Mouse (Mus musculus) bone marrow, adult 2 months (tissue): ENCODE results near the gene Kiz.

Experiments
- CTCF ChIP-seq: fragments of 200-500 bp; IDR thresholded peaks from 2 replicates; pipeline ENCODE4 v1.5.1; 2011; ENCODE audit warnings: low read length, control low read depth; ENCODE audit not compliant: control insufficient read depth, insufficient read depth
- POLR2A ChIP-seq: fragments of 200-500 bp; IDR thresholded peaks from 2 replicates; pipeline ENCODE4 v1.6.1; 2011; ENCODE audit warnings: low read depth, mild to moderate bottlenecking, control low read depth, low read length, borderline replicate concordance; ENCODE audit not compliant: control insufficient read depth

DNA sequence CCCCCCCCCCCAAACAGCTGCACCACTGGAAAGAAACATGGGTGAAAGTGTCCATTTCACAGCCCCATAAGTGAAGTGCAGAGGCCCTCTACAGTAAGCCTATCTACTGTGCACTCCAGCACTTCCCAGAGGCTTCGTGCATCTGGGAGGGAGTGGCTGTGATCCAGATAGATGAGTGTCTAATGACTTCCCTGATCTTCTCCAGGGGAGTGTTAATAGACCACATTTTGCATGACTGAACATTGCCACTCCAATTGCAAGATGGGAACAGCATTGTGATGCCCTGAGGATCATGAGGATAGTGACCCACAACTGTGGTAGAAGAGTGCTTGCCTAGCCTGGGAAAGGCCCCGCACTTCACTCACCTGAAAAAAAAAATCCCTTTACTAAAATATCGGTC lies 60.4 kb downstream of the Kiz start:
- TF ChIP-seq CTCF (no peak), POLR2A (no peak)
